Mouse (Mus musculus) spleen, postnatal 14 days (tissue): Measurements from ENCODE around the gene Arl9.
A peak's percentile ranks its signal among the peaks of the same experiment; 100 is the strongest.
"Not testable (repeated sequence)": the region's sequence is repeated elsewhere in the genome, so short reads cannot be mapped to it uniquely, and the experiment has no call there.

ENCODE experiments used
- DNase-seq, 2 experiments: peaks; one replicate each; pipeline ENCODE4 v3.0.0; 2021 to 2022; ENCODE audit warnings: low spot score in 2 of 2

Gene Arl9

DNA sequence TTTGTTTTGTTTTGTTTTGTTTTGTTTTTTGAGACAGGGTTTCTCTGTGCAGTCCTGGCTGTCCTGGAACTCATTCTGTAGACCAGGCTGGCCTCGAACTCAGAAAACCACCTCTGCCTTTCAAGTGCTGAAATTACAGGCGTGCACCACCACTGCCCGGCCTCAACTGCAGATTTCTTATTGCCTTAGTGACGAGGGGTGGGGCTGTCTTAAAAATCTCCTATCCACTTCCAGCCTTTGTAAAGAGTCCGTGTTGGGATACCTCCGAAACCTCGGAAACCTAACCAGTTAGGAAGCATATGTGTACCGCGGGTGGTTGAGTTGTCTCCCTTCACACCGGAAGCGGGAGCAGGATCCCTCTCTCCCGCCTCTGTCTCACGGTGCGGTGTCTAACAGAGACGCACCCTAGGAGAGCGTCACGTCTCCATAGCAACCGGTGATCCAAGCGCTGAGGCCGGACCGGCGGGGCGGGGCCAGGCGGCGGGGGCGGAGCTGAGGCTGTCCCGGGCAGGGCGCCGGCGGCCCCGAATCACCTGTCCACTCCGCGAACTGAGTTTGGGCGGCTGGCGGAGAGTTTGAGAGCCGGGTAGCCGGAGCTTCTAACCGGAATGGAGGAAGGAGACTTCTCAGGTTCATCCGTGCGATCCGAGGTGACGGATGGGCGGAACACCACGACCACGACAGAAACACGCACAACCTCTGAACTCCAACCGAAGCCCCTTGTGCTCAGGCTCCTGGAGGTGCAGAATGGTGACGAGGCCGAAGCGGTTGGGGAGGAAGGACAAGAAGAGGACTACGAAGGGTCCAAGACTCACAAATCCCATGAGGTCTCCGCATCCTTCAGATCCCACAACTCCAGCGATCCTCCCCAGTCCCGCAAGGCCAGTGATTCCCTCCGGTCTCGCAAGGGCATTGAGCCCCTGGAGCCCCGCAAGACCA lies 12.0 kb downstream of the Arl9 start, which contains the start of gene Thegl:
TSS of gene Thegl (plus strand) at position 480 of the 939 bp plus-strand sequence.
- peak; percentile 69 to 82 for DNase-seq

GRCm38 (mm10) chr5:77028034-77028433 lies 24.2 kb downstream of the Arl9 start:
- DNase-seq, result no peak

DNA sequence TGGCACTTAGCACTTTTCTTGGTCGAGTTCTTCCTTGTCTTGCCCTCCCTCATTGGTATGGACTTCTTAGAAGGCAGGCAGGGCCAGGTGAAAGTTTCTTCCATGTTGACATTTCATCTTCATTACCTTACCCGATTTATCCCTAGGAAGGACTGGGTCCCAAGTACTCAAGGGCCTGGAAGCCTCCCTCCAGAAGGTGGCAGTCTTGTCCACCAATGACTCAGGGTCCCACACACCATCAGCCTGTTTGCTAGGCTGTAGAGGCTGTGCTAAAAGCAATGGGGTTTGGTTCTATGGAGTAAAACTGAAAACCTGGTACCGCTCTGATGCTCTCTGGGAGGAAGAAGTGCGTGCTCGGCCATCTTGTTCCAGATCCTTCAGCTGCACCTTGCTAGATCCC lies 25.9 kb downstream of the Arl9 start:
- peak in 1 of 2 experiments; percentile 24 for DNase-seq

GRCm38 (mm10) chr5:77035101-77035500 lies 31.2 kb downstream of the Arl9 start:
- not testable (repeated sequence) for DNase-seq

- no peak for DNase-seq
Measured at GRCm38 (mm10) chr5:77038451-77038850, 34.6 kb downstream of the Arl9 start.

GRCm38 (mm10) chr5:77039391-77039790 lies 35.5 kb downstream of the Arl9 start:
- no peak for DNase-seq

DNA sequence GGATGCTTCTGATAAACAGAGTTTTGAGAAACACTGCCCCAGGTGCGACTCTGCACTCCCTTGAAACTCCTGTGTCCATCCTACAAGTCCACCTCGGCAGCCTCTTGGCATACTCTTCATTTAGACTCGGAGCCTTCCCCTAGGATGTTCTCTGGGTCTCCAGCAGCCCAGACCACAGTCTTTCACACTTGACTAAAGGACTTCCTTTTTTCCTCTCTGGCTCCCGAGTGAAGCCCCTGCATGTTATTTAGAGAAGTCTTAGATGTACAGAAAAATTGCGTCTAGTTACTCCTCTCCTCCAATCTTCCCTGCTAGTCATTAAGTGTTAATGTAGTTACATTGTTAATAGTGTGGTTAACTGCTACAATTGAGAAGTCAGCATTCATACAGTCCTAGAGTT lies 40.5 kb downstream of the Arl9 start:
- DNase-seq, result no peak

DNA sequence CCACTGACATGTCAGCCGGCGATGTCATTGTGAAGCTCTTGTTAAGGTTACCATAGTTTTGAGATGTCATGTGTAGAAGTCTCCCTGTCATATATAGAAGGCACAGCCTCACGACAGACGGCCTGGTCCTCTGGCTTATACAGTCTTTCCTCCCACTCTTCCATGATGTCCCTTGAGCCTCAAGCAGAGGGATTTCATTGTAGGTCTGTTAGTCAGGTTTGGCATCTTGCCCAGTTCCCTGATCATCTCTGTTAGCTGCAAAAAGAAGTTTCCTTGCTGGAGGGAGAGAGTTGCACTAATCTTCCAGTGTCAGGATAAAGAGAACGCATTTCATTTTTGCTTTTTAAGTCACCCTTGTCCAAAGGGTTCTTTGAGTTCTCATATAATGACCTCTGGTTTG lies 48.8 kb downstream of the Arl9 start:
- no peak for DNase-seq

DNA sequence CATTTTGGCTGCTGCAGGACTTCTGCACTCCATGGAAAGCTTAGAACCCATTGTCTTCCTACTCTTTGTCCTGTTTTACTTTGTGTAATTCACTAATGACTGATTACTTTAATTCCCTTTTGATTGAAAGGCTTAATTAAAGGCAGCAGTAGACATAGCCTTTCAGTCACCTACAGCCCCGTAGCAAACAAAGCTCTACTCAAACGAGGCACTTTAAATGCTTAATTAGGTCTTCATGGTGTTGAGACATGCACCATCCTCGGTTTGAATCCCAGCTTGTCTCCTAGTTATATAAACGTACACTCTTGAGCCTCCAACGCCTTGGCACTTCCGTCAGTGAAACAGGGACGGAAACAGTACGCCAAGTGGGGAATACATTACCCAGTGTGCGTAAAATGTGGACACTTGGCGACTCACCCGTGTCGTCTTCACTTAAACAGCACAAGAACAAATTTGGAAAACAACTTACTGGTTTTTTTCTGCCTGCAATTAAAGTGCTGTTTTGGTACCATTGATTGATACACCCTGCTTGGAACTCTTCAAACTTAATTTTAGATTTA lies 53.1 kb downstream of the Arl9 start:
- no peak for DNase-seq
